In genomic region chr5:96870996-96871395, GRCm38 (mm10) we compare ENCODE assay signal across 14 mouse cellular contexts.
"Had no signal": no experiment of that assay in that cellular context is flagged by ENCODE, and none has a peak within 500 bp of the region (broad histone marks: within the 10 kb centered on the region; RNA-seq: fewer than 3 reads in every experiment).

No protein-coding gene starts in this region.

- H3K36me3 ChIP-seq: intestine, embryonic 15.5 days; limb, embryonic 10.5 days; liver, embryonic 15.5 days; stomach, embryonic 15.5 days had no signal

- H3K27ac ChIP-seq: intestine, embryonic 15.5 days; left cerebral cortex, adult 2 months; limb, embryonic 10.5 days; liver, embryonic 15.5 days; macrophage; stomach, embryonic 15.5 days had no signal

- H3K9ac ChIP-seq: intestine, embryonic 15.5 days; liver, embryonic 15.5 days; stomach, embryonic 15.5 days had no signal

- ATAC-seq: intestine, embryonic 15.5 days had no signal

- H3K27me3 ChIP-seq: intestine, embryonic 15.5 days; megakaryocyte, embryonic 14.5 days; stomach, embryonic 15.5 days had no signal

- H3K4me3 ChIP-seq: intestine, embryonic 15.5 days; left cerebral cortex, adult 2 months; limb, embryonic 10.5 days; liver, embryonic 15.5 days; megakaryocyte, embryonic 14.5 days; stomach, embryonic 15.5 days had no signal

- H3K9me3 ChIP-seq: intestine, embryonic 15.5 days; limb, embryonic 10.5 days; liver, embryonic 15.5 days; megakaryocyte, embryonic 14.5 days; stomach, embryonic 15.5 days had no signal

- H3K4me1 ChIP-seq: intestine, embryonic 15.5 days; liver, embryonic 15.5 days; stomach, embryonic 15.5 days had no signal

- H3K4me2 ChIP-seq: intestine, embryonic 15.5 days; liver, embryonic 11.5 days; liver, embryonic 15.5 days; midbrain, embryonic 11.5 days; stomach, embryonic 15.5 days had no signal

- DNase-seq: lung, adult 2 months; lung, postnatal 14 days; right cerebral cortex, postnatal 14 days; thymus, adult 2 months; thymus, postnatal 25 days had no signal
